Mouse (Mus musculus) urinary bladder, postnatal 25 days (tissue): ENCODE results near the gene Snx1.

Source experiments
- DNase-seq: peaks from one replicate; pipeline ENCODE4 v3.0.0; 2022; ENCODE audit warnings: low spot score

Gene Snx1

GRCm38 (mm10) chr9:66049931-66050601, 76.3 kb downstream of the Snx1 start:
- no peak for DNase-seq

- no peak for DNase-seq
Measured at GRCm38 (mm10) chr9:66043241-66043640, 83.1 kb downstream of the Snx1 start.

GRCm38 (mm10) chr9:66042331-66042730, 84.1 kb downstream of the Snx1 start:
- DNase-seq: no peak

- no peak for DNase-seq
Measured at GRCm38 (mm10) chr9:66040801-66041200, 85.6 kb downstream of the Snx1 start.

- no peak for DNase-seq
Measured at GRCm38 (mm10) chr9:66039290-66039689, 87.1 kb downstream of the Snx1 start.

GRCm38 (mm10) chr9:66038581-66038980, 87.8 kb downstream of the Snx1 start:
- no peak for DNase-seq
